Mouse (Mus musculus) lung, adult 2 months (tissue): ENCODE measurements around the gene Rusc1. TPM values are rescaled to one million over a fixed set of nuclear protein-coding genes. Genes with fewer than 3 reads are reported as not detected.

Experiments
- DNase-seq: peaks from one replicate; pipeline ENCODE4 v3.0.0; 2022
- H3K4me1 ChIP-seq: fragments of 200-500 bp; 2 replicates; pipeline ENCODE4 v1.6.1; 2011; ENCODE audit warnings: low read length; ENCODE audit not compliant: control insufficient read depth, insufficient read depth
- H3K4me3 ChIP-seq: fragments of 200-500 bp; replicated peaks from 2 replicates; pipeline ENCODE3; 2011; ENCODE audit warnings: low read depth, mild to moderate bottlenecking, control low read depth, low read length; ENCODE audit errors: extremely low read depth
- CTCF ChIP-seq: fragments of 200-500 bp; IDR thresholded peaks from 2 replicates; pipeline ENCODE4 v1.5.1; 2011; ENCODE audit warnings: mild to moderate bottlenecking, low read length, control low read depth; ENCODE audit not compliant: insufficient read depth
- POLR2A ChIP-seq: fragments of 200-500 bp; IDR thresholded peaks from 2 replicates; pipeline ENCODE4 v1.6.1; 2011; ENCODE audit warnings: low read depth, mild to moderate bottlenecking, control low read depth, low read length, borderline replicate concordance; ENCODE audit errors: extremely low read depth
- WGBS: fragments of 180-500 bp; shearing (Covaris S2); methylation state at CpG from one replicate; pipeline ENCODE4 v1.1.7; 2018; 5-methylcytosine and 5-hydroxymethylcytosine counted together
- polyA plus RNA-seq: library from polyadenylated mRNA; depleted of rRNA; stranded (reverse); fragments of >200 nt; gene quantifications from 2 replicates; pipeline ENCODE4 v1.2.3, GENCODE M21; 2012; rRNA removed

The Rusc1 gene
- 56.3 and 61.3 TPM in 2 replicates for polyA plus RNA-seq

DNA sequence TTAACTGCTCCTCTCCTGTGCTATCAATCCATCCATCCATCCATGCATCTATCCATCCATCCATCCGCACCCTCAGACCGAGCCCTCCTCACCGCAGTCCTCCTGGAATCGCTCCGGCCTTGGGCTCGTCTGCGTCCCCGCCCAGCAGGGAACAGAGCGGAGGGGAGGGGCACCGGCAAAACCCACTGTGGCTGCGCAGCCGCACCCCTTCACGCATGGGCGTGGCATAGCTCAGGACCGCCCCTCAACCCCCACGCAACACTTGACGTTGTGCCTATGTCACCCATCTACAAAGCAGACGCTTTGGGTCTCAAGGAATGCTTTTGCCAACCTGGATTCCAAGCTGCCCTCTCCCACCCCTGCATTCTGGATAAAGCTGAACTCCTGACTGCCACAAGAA, at the start of gene Rusc1:
Gene Rusc1 (minus strand): TSS at position 137 of the 400 bp plus-strand sequence.
- peaks cover 11% of the 10 kb centered on the region for H3K4me1 ChIP-seq
- peak; percentile 76 for DNase-seq
- 4% methylated on average over 18 of the region's 18 CpGs for WGBS
- H3K4me3 ChIP-seq = peak within 1 kb of the TSS; percentile 48
- TF ChIP-seq CTCF (no peak), POLR2A (peak; percentile 45; the same call in 1 of the 2 replicates)

DNA sequence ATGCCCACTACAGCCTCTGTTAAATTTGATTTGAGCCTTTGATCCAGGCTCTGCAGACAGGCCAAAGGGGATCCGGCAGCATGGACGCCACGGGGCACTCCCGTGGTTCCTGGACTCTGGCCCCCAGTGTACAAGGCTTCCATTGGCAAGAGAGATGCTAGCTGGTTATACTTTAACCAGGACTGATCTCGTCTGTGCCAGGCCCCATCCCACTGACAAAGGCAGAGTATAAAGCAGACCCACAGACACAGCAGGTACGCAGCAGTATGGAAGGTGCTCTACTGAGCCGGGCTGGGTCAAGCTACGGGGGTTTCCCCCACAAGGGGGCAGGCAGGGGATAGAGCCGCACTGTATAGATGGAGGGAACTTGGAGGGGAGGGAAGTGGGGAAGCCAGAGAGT, 43.3 kb upstream of the Rusc1 start:
- Histone ChIP-seq H3K4me1 (no peaks in the 10 kb centered on the region), H3K4me3 (no peak overlapping the region)
- 41% methylated on average over 9 of the region's 9 CpGs for whole genome bisulfite sequencing
- no peak for DNase-seq
- TF ChIP-seq POLR2A (no peak), CTCF (no peak)

DNA sequence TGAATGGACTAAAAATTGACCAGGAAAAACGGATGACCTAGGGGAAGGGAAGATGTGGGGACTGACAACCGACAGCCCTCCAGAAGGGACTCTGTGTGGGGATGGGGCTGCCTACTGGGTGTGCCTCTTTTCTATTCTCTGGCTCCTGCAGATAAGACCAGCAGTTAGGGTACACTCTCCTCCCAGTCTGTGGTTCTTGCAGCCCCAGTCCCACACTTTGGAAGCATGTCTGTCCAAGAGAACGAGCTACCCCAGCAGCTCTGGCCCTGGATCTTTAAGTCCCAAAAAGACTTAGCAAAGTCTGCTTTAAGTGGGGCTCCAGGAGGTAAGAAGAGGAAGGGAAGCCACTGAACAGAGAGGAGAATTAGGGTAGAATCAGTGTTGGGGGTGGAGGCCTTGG, 42.8 kb upstream of the Rusc1 start, which contains the start of gene Pklr:
Gene Pklr (plus strand): TSS at position 185 of the 400 bp plus-strand sequence.
- Histone ChIP-seq H3K4me1 (no peaks in the 10 kb centered on the region), H3K4me3 (no peak within 1 kb of the TSS)
- WGBS = 65% methylated on average over 3 of the region's 3 CpGs
- no peak for DNase-seq
- TF ChIP-seq CTCF (no peak), POLR2A (no peak)

DNA sequence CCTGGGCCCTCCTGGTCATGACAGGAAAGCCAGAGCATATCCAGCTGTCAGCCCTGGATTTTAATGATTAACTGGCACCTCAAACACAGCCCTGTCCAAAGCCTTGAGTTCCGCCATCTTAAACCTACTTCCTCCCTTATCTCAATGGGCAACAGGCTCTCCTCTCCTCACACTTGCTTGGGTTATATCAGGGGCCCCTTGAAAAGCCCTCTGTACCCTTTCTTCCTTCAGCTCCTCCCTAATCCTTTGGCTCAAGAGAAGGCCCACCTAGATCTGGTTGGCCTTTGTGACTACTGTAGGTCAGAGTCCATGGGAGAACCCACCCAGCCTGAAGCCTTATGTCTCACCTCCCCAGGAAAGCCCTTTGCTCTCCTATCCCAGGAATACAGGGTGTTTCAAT, 40.6 kb upstream of the Rusc1 start:
- 86% methylated on average over 1 of the region's 1 CpGs for WGBS
- H3K4me1 ChIP-seq = no peaks in the 10 kb centered on the region

DNA sequence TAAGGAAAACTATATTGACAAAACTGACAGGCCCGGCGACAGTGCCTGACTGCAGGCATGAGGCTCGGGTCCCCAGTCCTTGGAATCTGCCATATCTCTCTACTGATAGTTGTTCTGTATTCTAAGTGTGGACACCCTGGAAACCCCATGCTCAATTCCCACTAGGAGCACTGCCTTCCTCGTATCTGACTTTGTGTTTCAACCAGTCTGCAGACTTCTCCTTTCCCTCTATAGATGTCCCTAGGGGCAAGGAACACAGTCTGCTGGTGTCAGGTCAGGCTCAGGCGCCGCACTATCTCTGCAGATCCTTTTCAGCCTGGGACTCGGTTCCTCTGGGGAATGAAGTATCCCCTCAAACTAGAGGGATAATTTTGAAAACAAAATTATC, 39.9 kb upstream of the Rusc1 start:
- DNase-seq = no peak
- WGBS = 73% methylated on average over 7 of the region's 7 CpGs
- TF ChIP-seq POLR2A = no peak
- no peak for TF ChIP-seq CTCF
- no peak overlapping the region for H3K4me3 ChIP-seq
- no peaks in the 10 kb centered on the region for H3K4me1 ChIP-seq

More for the DNA sequence above, 40.6 kb upstream of the Rusc1 start:
- TF ChIP-seq CTCF (no peak), POLR2A (no peak)
- no peak overlapping the region for H3K4me3 ChIP-seq
- DNase-seq = no peak

DNA sequence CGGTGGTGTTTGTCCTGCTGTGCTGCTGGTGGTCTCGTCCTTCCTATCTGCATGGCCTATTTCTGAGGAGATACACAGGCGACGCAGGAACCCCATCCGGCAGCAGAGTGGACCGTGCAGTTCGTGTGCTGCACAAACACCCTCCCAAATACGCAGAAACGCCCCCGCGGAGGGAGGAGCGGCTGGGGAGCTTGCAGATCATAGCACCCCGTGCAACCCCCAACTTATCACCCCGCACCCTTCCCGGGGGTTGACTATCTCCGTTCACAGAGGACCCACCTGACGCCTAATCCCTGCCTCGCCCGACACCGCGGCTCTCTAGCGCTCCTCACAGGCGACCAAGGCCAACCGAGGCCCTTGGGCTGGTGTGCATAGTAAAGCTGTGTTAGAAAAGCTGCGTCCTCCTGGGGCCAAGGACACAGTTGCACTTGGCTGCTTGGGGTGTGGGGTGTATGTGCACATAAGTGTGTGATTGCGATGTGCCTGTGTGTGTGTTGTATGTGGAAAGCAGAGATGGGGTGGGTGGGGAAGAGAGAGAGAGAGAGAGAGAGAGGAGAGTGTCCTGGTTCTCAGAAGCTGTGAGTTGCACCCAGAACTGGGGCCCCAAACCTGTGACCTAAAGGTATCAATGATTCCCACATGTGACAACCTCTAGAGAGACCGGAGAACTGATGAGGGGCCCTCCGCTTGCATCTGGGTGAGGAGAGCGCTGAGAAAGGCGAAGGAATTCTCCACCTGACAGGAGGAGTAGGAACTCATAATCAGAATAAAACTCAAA, 39.4 kb upstream of the Rusc1 start:
- no peak overlapping the region for H3K4me3 ChIP-seq
- 17% methylated on average over 30 of the region's 30 CpGs for WGBS
- no peak for TF ChIP-seq POLR2A
- TF ChIP-seq CTCF = peak; percentile 36; the same call in 1 of the 2 replicates
- H3K4me1 ChIP-seq = no peaks in the 10 kb centered on the region
- peak; percentile 24 for DNase-seq

DNA sequence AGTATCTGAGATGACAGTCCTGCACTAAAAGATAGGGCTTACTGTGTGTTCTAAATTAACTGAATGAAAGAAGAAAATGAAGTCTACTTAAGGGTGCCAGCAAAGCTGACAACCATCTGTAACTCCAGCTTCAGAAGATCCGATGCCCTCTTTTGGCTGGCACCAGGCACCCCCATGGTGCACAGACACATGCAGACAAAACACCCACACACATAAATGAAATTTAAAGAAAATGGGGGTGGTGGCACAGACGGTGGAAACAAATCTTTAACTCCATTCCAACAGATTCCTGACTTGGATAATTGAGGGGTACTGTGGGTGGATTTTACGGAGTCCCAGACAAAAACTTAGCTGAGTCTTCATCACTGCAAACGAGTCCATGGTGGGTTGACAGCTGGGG, 38.7 kb upstream of the Rusc1 start:
- no peak for TF ChIP-seq CTCF
- no peak for TF ChIP-seq POLR2A
- DNase-seq = no peak
- 43% methylated on average over 4 of the region's 4 CpGs for WGBS
- H3K4me3 ChIP-seq = no peak overlapping the region
- no peaks in the 10 kb centered on the region for H3K4me1 ChIP-seq

DNA sequence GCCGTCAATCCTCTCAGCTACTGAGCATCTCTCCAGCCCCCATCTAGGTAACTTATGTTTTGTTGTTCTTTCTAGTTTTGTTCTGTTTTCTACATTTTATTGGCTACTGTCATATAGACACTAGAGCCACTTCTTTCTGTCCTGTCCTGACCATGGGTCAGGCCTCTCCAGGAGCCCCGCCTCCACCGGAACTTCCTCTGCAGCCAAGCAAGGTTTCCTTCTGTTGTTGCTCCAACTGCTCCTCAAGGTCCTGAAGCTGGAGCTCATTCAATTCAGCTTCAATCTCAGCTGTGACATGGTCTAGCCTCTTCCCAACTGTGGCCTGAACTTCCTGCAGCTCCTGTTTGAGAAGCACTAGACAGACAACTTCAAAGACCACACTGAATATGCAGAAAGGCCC, 36.8 kb upstream of the Rusc1 start:
- no peak overlapping the region for H3K4me3 ChIP-seq
- WGBS = 62% methylated on average over 3 of the region's 3 CpGs
- no peak for TF ChIP-seq POLR2A
- TF ChIP-seq CTCF = no peak
- H3K4me1 ChIP-seq = no peaks in the 10 kb centered on the region
- DNase-seq = no peak

DNA sequence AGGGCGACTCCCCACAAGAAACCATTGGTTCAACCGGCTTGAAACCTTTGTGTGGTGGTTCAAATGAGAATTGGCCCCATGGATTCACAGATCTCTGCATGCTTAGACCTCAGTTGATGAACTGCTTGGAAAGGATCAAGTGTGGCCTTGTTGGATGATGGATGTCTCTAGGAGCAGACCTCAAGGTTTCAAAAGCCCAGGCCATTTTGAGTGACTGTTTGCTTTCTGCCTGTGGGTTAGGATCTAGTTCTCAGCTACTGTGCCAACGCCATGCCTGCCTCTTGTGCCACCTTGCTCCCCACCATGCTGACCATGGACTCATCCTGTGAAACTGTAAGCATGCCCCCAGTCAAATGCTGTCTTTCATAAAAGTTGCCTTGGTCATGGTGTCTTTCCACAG, 32.9 kb upstream of the Rusc1 start:
- Histone ChIP-seq H3K4me3 (no peak overlapping the region), H3K4me1 (peaks cover 4% of the 10 kb centered on the region; the same call in 1 of the 2 replicates)
- TF ChIP-seq POLR2A (no peak), CTCF (no peak)
- 92% methylated on average over 3 of the region's 3 CpGs for WGBS
- DNase-seq = no peak

DNA sequence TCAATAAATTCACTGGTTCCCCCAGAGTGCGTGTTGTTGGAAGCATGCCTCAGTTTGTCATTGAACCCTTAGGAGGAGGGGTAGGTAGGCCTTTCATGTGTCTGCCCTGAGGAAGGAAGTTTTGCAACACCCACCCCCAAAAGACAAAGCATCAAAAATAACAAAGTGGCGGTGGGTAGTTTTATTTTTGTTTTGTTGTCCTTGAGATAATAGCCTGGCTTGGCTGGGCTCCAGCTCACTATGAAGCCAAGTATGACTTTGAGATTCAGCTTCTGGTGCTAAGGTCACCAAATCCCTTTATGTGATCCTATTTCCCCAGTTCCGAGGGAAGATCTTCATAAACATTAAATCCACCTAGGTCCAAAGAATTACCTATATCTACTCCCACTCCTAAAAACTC, 31.1 kb upstream of the Rusc1 start:
- Histone ChIP-seq H3K4me1 (peaks cover 4% of the 10 kb centered on the region; the same call in 1 of the 2 replicates), H3K4me3 (no peak overlapping the region)
- TF ChIP-seq CTCF = no peak
- no peak for DNase-seq
- WGBS = 38% methylated on average over 3 of the region's 3 CpGs
